Mouse (Mus musculus): ENCODE measurements around the gene St8sia6.
"Not testable (repeated sequence)": the region's sequence is repeated elsewhere in the genome, so short reads cannot be mapped to it uniquely, and the experiment has no call there.

St8sia6 gene

DNA sequence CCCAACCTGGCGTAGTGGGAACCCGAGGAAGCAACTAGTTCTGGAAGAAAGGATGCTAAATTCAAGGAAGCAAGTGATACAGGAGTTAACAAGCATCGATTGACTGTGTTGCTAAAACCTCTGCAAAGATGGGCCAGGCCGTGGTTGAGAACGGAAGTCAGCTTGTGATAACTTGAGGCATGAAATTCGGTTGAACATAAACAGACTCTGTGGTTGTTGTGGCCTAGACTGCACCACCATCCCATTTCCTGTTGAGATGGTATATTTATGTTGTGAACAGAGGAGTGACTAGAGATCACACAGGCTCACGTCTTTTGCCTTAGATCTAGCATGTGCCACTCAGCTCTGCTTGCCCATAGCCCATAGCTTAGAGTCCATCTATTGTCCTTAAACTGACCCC is 36.5 kb downstream of the St8sia6 start:
- DNase-seq = no peak

DNA sequence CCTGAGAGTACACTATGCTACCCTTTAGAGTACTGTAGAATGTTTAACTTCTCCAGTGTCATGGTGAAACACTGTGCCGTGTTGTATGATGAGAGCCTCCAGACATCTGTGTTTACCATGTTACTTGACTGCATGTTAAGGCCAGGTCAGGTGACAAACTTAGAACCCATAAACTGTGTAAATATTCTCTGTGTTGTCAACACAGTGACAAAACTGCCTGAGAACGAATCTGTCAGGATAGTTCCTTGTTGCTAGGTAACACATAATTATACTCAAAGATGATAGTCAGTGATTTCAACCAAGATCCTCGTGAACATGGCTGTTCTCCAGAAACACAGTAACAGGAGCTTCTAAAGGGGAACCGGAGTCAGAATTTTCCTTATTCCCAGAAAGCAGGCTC is 38.1 kb downstream of the St8sia6 start:
- DNase-seq = no peak

DNA sequence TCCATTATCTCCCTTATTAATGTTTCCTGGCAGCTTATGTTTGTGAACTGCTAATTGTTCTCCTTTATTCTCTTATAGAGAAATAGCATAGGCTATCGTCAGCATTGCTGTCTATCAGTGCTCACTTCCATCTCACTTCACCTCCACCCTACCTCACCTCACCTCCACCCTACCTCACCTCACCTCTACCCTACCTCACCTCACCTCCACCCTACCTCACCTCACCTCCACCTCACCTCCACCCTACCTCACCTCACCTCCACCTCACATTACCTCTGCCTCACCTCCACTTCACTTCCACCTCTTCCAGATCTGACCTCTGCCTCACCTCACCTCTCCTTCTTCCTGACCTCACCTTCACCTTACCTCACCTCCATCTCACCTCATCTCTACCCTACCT is 42.2 kb downstream of the St8sia6 start:
- DNase-seq = no peak

DNA sequence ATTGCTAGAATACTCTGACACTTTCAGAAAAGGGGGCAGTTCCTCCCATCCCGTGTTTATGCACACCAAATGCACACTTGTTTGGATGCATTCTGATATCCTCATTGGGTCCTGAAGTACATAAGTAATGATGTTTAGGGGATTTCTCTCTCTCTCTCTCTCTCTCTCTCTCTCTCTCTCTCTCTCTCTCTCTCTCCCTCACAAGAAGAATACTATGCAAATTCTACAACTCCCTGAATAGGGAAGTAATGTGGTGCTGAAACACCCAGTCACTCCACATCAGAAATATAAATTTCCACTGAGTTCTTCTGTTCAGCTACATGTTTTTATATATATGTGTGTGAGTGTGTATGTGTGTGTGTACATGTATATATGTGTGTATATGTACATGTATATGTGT is 43.1 kb downstream of the St8sia6 start:
- DNase-seq = no peak

DNA sequence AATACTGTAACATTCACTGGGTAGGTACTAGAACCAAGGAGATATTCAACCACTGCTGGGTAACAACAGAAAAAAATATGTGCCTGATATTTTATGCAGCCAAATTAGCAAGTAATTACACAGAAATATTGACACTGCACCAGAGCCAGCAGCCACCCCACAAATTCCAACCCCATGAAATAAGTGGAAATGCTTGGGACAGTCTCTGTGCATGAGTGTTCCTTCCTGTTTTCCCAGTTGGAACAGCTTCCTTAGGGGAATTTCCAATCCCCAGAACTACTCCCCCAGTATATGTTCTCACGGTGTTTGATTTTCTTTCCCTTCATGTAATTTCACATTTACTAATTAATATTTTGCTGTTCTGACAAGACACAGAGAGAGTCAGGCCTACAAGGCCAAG is 43.8 kb downstream of the St8sia6 start:
- no peak for DNase-seq

DNA sequence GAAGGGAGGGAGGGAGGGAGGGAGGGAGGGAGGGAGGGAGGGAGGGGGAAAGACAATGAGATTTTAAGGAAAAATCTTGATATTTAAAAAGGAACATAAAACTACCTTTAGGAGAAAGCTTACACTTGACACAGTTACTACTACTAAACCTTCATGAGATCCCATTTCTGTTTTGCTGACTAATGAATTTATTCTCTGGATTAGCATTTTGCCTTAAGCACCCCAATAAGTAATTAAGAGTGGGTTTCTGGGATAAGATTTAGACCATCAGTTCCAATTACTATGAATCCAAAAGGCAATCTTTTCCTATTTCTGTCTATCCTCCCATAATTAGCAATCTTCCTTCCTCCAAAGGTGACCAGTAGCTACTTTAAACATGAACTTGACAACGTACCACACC is 44.7 kb downstream of the St8sia6 start:
- DNase-seq = no peak

DNA sequence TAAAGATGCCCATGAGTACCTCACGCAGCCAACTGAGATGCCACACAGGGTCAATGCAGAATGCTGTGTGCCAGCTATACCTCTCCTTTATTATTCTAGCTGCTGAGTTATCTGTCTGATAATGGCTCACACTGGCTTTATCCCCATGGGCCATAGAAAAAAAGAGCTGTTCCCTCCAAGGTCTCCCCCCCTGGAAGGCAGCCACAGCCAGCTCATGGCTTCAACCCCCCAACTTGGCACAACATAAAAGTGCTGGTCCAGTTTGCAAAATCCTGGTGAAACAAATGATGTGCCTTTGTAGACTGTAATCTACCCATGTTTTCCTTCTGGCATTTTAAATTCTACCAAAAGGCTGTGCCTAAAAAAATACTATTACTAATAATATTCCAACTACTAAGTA is 46.3 kb downstream of the St8sia6 start:
- DNase-seq = no peak

DNA sequence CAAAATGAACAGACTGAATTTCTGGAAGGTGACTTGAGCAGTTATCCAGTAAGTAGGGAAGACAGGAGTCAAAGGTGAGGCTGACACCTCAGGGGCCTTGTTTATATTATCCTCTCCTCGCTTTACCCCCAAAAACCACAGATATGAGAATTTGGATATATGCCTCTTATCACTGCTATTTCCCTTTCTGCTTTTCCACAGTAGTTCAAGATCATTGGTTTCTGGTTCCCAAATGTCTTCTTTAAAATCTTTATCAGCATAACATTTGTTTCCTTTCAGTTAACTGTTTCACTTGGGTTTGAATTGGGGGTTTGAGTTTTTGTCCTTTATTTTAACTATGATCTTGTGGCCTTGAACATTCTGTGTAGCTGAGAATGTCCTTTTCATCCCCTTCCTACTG is 47.8 kb downstream of the St8sia6 start:
- no peak for DNase-seq

DNA sequence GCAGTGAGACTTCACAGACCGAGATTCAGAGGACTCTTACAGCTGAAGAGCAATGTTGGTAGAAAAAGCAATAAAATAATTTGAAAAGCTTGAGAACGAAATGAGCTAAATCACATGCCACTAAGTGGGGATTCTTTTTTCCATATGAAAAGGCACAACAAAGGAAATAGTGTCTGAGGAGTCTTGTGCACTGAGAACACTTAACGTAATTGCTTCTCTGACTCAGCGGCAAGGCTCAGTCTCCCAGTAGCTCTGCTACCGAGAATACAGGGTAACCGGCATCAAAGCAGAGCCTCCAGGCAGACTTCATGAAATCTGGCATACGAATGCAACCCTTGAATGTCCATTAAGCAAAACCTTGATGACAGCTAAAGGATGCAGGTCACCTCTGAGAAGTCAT is 55.2 kb downstream of the St8sia6 start:
- DNase-seq = no peak

DNA sequence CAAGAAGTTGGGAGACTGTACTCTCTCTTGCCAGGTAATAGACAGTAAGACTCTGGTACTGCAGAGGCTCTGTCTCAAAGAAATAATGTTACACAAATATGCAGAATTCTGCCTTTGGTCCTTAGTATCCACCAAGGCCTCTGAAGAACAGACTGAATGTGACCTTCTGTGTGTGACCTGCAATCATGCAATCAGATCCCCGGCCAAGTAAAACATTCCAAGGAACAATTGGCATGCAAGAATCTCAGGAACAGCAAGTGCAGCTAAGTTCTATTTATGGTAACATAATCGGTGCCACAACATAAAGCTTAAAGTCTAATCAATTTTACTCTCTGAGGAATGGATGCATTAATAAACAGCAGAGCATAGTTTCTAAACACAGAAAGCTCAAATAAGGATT is 66.0 kb downstream of the St8sia6 start:
- DNase-seq = no peak

DNA sequence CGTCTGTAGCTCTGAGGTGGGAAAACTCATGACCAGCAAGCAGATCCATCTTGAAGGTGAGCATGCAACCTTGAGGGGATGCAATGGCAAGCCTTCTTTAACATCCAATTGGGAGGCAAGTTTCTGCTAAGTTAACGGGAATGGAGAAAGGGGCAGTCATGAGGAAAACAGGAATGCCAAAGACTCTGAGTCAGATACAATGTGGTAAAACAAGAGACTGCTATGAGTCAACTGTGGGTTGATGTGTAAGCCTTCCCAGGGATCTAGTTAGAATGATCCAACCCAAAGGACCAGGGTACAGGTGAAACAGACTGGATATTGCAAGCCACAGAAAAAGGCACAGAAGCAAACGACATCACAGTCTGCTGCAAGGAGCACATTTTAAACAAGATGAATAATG is 68.3 kb downstream of the St8sia6 start:
- DNase-seq = no peak

DNA sequence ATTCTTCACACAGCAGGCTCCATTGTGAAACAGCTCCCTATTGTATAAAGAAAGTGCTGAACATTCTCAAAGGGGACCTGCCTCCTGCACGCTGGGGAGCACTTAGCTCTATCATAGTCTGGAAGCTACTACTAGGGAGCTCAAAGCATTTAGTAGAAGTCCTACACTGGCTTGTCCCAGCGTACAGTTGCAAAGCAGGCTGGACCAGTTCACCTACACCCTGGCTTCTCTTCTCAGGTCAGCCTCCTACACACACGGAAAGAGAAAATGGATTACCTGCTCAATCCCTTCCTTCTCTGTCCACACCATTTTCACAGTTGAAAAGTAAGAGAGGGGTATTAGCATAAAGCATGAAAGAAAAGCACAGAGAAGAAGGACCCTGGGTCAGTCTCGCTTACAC is 71.6 kb downstream of the St8sia6 start:
- DNase-seq = no peak

DNA sequence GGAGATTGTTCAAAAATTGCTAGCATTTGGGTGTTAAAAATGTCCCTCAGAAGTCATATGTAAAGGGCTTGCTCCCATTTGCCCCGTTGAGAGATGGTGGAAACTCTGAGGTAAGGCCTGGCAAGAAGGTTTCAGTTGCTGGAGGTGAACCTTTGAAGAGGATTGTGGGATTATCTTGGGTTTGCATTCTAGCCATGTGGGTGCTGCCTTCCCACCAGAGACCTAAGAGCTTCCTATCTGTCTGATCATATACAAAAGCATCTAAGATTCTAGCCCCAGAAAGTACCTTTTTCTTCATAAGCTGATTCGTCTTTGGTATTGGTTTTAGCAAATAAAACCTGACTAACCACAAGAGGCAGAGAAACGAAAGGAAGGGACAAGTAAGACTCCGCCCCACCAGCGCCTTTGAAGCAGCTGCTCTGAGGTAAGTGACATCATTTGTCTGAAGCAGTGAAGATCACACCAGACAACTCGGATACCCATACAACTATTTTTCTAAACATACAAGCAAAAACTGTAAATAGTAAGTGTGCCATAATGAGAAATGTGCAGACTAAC is 75.2 kb downstream of the St8sia6 start:
- no peak for DNase-seq

DNA sequence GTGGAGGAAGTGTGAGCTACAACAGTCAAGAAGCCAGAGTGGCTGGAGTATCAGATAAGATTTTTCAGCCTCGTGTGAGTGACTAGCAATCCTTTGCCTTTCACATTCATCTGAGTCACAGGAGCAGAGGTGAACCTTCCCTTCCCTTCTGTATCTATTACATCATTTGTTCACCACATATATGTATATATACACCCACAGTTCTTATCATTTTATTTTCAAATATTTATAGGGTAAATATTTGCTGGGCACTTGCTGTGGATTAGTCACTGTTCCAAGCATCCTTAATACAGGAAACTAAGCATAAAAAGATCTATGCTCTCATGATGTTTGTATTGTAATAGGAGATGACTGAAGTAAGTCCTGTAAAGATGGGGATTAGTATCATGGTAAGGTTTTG is 85.1 kb downstream of the St8sia6 start:
- DNase-seq = no peak

DNA sequence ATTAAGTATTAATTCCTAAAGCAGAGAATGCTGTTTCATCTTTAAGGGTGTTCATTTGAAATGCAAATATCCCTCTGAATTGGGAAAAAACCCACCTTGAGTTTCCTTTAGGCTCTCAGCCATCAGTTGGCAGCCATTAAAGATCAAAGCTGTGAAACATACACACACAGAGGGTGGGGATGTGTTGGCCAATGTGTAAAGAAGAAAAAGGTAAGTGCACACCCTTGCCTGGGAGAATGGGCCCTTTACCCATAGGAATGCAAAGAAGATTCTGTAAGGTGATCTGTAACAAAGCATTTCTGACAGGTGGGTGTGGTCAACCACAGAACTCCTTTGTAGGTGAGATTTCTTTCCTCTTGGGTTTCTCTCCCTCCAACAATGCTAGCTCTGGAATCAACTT is 96.3 kb downstream of the St8sia6 start:
- DNase-seq = no peak

DNA sequence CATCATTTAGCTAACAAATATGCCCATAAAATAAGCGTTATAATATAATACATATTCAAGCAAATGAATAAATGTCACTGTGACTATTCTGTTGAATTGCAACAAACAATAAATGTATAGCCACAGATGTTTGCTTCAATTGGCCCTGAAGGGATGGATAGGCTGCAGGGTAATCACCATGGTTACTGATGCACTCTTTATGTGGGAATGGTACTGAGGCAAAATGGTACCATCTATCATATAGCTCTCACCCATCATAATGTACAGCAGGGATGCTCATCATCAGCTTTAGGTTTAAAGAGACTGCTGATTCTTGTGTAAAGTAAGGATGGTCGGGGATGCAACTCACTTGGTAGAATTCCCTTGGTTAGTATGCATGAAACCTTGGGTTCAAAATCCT is 99.4 kb downstream of the St8sia6 start:
- no peak for DNase-seq

DNA sequence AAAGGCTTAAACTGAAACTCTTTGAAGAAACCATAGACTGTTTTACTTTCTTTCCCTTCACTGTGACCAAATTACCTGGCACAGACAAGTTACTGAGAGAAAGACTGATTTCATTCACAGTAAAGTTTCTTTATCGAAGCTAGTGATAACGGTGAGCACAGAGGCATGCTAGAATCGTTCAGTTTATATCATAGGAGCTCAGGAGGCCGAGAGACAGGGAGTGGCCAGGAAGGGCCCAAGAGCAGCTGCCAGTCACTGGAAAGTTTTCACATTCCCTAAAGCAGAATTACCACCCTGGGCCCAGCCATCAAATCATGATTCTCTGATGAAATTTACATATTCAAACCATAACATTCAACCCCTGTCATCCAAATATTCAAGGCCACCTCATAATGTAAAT is 109.5 kb downstream of the St8sia6 start:
- DNase-seq = no peak

DNA sequence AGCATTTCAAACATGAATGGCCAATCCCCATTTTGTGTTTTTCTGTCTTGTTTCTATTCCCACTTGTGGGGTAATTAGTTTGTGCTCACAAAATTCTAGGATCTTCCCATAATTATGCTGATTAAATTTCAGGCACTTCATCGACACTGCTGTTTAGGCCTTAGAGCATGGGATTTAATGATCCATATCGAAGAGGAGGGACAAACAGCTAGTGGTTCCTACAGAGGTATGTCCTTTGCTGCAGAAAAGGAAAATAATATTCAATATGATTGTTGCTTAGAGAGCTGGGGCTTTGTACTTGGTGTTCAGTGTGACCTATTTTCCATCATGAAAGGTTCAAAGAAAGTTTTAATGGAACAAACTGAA is 110.7 kb downstream of the St8sia6 start:
- DNase-seq = no peak

DNA sequence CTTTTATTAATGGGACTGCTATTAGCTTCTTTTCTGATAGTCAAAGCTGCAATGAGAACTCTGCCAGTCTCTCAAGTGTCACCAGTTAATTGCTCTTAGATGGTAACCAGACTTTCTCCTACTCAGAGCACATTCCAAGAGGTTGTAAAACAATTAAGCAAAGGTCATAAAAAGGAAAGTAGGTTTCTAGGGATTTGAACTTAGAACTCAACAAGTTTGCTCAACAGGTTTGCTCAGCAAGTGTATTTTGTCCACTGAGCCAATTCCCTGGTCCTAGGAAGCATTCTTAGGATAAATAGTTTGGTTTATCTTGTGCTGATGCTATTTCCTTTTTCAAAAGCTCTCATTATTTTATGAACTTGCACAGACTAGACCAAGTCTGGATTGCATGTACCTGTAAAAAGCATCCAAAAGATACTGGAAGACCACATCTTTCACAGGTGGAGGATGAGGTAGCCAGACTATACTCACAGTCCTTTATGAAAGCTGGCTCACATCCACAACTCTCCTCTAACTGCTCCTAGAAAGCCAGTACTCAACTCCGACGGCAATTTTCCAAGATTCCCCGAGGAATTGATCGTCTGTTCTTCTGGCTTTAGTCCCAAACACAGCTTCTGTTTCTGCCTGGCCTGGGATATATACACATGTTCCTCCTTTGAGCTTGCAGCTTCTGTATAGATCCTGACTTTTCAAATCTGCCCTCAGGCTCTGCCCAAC is 111.2 kb downstream of the St8sia6 start:
- DNase-seq = no peak

DNA sequence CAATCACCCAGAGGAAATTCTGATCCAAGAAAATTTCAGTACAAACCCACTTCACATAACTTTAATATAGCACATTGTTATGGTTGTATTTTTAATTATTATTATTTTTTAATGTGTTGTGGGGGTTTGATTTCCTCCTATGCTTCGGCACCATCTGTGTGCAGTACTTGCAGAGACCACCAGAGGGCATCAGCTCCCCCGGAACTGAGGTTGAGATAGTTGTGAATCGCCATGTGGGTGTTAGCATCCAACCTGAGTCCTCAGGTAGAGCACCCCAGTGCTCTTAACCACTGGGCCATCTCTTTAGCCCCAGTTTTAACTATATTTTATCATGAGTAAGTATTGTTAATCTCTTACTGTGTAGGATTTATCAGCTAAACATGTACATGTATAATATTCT is 120.9 kb downstream of the St8sia6 start:
- no peak for DNase-seq

DNA sequence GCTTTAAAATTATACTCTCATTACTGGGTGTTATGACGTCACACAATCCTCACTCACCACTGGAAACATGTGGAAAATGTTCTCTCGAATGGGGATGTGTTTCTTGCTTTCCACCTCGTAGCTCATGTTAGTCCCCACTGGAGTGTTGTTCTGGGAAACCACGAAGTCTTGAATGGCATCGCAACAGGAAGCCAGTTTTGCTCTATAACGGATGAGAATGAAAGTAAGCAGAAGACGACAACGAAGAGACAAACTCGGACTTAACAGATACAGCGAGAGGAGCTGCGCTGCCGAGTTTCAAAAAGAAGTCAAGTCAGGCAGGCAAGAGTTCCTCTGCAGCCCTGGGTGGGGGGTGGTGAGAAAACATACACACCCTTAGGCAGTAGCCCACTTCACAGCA is 121.4 kb downstream of the St8sia6 start:
- DNase-seq = no peak

DNA sequence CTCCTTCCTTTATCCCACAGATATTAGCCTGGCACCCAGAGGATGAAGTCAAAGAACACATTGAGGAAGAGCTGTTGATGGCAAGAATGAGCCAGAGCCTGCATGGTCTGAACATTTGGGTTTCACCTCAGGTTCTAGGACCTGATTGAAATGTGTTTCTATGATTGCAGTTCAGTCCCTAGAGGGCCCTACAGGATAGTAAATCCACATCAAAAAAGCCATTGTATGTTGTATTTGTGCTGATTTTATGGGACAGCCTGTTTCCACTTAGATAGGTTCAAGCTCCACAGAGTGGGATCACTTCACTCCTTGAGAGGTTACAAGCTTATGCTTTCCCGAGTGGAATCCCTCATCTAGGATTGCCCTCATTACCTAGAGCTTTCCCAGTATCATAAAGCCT is 159.0 kb downstream of the St8sia6 start:
- no peak for DNase-seq

DNA sequence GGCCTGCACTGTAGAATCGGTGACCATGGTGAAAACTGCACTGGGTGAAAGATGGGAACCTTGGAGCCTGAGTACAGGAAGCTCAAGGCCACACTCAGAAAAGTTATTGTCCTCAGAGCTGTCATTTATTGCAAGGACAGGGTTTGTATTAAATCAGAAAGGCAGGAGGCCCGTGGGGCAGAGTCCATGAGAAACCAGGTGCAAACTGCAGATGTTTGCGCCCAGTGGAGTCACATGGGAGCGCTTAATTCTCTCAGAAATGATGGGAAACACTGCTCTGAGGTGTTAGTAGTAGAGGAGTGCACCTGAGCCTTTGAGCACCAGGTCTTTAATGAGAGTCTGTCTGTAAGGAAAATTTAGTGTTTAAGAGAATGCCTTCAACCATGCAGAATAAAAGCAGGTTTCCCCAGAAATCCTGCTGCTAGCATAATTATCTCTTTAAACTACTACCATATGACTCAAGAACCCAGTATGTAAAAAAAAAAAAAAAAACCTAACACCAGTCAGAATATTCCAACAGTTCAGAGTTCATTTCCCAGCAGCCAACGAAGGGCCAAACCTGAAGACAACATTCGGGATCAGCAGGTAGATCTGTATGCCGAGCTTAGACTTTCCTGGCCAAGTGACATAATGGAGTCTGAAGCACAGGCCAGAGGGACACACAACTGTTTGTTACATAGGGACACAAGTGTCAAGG is 163.6 kb downstream of the St8sia6 start:
- no peak for DNase-seq

DNA sequence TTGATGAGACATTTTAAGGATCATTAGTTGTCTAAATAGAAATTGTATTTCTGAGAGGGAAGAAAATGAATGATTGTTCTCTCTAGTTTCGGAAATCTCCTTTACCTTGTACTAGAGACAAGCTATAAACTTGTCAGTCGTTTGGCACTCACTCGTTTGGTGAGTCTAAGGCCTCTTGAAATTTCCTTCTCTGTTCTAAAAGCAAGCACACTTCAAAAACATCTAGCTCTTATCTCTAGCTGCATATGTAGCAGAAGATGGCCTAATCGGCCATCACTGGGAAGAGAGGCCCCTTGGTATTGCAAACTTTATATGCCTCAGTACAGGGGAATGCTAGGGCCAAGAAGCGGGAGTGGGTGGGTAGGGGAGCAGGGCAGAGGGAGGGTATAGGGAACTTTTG is 190.2 kb downstream of the St8sia6 start:
- DNase-seq = not testable (repeated sequence)

DNA sequence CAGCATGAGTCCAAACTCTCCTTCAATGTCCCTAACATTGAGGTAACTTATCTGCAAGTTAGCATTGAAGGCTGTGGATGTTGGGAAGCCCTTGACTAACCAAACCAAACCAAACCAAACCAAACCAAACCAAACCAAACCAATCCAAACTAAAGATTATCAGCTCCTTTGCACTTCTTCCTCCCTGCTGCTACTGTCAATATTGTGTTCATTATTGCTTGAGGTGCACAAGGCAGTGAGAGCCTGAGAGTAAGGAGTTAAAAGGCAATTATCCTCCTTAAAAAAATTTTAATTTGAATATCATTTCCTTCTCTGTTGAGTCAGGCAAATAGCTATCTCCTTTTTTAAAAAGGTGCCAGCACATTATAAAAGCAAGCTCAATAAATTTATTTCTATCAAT is 190.8 kb downstream of the St8sia6 start:
- no peak for DNase-seq
